Mouse (Mus musculus) liver, adult 2 months (tissue): ENCODE measurements around the gene Sept10.

Source experiments
- CTCF ChIP-seq: fragments of 200-500 bp; IDR thresholded peaks from 2 replicates; pipeline ENCODE4 v1.5.1; 2011; ENCODE audit warnings: low read depth, low read length, control low read depth
- POLR2A ChIP-seq: fragments of 200-500 bp; IDR thresholded peaks from 2 replicates; pipeline ENCODE4 v1.6.1; 2011; ENCODE audit warnings: low read length, control low read depth; ENCODE audit not compliant: insufficient read depth; ENCODE audit errors: extremely low read depth

- TF ChIP-seq CTCF = no peak
- no peak for TF ChIP-seq POLR2A
Observed at GRCm38 (mm10) chr10:59268754-59269153, 47.1 kb upstream of the Sept10 start.
